Mouse (Mus musculus) heart, postnatal 10 days (tissue): ENCODE measurements around the gene Cdc42. TPM values are rescaled to one million over a fixed set of nuclear protein-coding genes. Genes with fewer than 3 reads are reported as not detected.
A peak's percentile ranks its signal among the peaks of the same experiment; 100 is the strongest.

Source experiments
- DNase-seq, 2 experiments: peaks; one replicate each; pipeline ENCODE4 v3.0.0; 2021
- intact Hi-C: fragments of 180-260 bp; cut with DNase I; formaldehyde crosslinking; loops from one replicate; pipeline ENCODE4 v1.15.1; 2025
- total RNA-seq, 2 experiments: library from RNA; stranded (reverse); gene quantifications; 2 replicates each; pipeline ENCODE4 v1.2.3; 2021

The Cdc42 gene
- total RNA-seq, 2 experiments from 2014 or later = 245 to 270 TPM

DNA sequence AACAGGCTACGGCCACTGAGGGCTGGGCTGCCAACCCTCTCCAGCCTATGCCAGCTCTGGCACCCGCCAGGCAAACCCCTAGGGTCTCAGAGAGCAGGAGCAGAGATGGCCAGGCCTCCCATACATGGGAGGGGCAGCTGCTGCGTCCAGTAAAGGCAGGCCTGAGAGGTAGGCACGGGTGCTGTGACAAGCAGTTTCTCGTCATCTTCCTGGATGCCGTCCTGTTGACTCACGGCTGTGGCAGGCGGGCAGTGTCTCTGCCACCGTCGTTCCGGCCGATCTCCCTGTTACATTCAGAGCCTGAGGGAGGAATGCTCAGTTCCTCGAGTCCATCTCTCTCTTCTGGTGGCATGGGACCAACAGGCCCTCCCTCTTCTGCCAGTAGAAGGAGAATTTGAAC is 70.3 kb downstream of the Cdc42 start:
- DNase-seq = no peak
- intact Hi-C loops = loop anchor here (2.0 to 10.0 kb wide), 2 partner anchors 122 to 382 kb away; no protein-coding TSS in a partner anchor

- intact Hi-C loops = loop anchor here (2.0 to 10.0 kb wide), 2 partner anchors 122 to 382 kb away; no protein-coding TSS in a partner anchor
- DNase-seq = no peak
These were observed 70.9 kb downstream of the Cdc42 start for GRCm38 (mm10) chr4:137286662-137286953.

- intact Hi-C loops = loop anchor here (2.0 to 10.0 kb wide), 2 partner anchors 121 to 381 kb away; no protein-coding TSS in a partner anchor
These were observed 71.5 kb downstream of the Cdc42 start for GRCm38 (mm10) chr4:137285876-137286661.

DNA sequence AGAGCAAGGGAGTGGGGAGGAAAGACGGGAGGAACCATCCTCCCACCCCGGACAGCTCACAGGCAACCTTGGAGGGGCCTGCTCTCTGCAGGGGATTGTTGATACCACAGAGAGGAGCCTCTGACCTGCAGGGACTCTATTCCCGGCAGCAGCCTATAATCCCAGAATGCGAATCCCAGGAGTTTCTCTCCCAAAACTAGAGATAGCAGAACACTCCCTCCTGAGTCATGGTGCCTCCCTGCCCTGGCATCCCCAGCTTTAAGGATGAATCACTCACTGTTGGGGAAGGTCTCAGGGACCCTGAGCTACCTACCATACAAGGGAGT is 74.2 kb downstream of the Cdc42 start:
- intact Hi-C loops = loop anchor here (2.0 to 10.0 kb wide), 2 partner anchors 207 to 379 kb away; no protein-coding TSS in a partner anchor
- no peak for DNase-seq

More at GRCm38 (mm10) chr4:137285876-137286661, 71.5 kb downstream of the Cdc42 start:
- DNase-seq = no peak

GRCm38 (mm10) chr4:137282584-137283406 is 74.7 kb downstream of the Cdc42 start:
- peak; percentile 43 to 47 for DNase-seq
- intact Hi-C loops = loop anchor here (2.0 to 10.0 kb wide), 2 partner anchors 206 to 378 kb away; no protein-coding TSS in a partner anchor

- DNase-seq = no peak
- intact Hi-C loops = loop anchor here (2.0 to 10.0 kb wide), 2 partner anchors 205 to 377 kb away; no protein-coding TSS in a partner anchor
These were observed 75.4 kb downstream of the Cdc42 start for GRCm38 (mm10) chr4:137282122-137282521.

DNA sequence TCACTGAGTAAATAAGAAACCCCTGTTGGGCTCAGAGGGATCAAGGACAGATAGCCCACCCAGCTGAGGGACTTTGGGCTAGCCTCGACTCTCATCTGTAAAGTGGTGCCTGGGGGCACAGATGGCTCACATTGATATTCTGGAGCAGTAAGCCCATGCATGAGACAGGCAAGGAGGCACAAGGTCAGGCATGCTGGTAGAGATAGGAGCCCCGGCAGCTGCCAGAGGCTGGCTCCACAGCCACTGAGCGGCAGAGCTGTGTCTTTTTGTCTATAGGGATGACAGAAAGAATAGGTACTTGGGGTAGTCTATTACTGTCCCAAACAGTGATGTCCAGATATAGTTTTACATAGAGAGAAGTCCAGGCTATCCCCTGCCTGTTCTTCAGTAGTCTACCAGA is 76.2 kb downstream of the Cdc42 start:
- intact Hi-C loops = loop anchor here (10.0 kb wide), 1 partner anchor 376 kb away; no protein-coding TSS in a partner anchor
- no peak for DNase-seq

GRCm38 (mm10) chr4:137279346-137279745 is 78.2 kb downstream of the Cdc42 start:
- no peak for DNase-seq
- intact Hi-C loops = no loop called here

DNA sequence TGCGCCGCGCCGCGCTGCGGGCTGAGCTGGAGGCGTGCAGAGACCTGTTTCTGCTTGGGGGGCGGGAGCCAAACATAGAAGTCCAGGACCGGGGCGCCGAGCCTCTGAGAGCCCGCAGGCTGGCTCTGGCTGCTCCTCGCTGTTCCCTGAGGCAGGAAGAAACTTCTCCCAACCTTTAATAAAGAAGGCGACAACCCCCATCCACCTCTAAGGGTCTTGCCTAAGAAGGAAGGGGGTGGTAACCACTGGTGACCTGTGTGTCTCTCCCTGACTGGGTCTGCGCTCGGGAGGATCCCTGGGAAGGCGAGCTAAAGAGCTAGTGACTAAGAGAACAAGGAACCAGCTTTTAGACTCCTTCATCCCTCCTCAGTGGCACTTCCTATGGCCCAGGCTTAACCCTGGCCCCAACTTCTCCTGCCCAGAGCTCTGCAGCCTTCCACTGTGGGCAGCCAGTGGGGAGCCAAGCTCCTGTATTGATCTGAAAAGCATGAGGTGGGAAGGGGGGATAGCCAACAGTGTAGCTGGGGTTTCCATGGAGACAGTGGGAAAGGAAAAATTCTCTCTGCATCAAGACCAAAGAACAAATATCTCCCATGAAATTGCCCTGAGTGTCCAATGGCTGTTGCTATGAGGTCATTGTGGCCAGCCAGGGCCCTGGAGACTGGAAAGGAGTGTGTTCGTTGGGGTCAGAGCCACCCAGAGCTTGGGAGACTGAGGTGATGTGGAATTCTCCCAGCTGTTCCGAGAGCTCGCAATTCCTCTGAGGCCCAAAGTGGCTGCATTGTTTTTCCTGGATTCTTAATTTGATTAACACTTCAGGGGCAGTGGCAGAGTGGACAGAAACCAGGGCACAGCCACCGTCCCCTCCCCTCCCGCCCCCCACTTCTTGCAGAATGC is 79.1 kb downstream of the Cdc42 start:
- intact Hi-C loops = no loop called here
- no peak for DNase-seq

DNA sequence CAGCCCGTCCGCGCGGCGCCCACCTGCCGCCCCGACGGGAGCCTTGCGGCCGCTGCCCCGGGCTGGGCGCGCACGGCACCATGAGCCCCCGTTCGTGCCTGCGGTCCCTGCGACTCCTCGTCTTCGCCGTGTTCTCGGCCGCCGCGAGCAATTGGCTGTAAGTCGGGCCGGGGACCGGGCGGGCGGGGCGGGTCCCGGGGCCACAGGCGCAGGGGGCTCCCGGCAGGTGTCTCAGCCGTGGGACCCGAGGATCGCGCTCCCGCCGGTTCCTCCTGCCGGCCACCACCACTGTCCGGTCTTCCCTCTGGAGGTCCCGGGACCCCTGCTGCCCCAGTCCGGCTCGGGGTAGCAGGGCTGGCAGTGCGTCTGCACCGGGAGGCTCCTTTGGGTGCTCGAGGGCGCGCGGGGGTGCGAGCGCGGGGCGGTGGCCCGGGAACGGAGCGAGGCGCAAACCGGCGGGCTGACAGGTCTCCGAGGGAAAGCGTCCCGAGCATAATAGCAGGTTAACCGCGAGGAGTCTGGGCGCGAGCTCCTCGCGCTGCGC is 79.8 kb downstream of the Cdc42 start:
- DNase-seq = no peak
- intact Hi-C loops = no loop called here

- DNase-seq = peak; percentile 47 to 65
- intact Hi-C loops = no loop called here
These were observed 80.4 kb downstream of the Cdc42 start, which contains the start of gene Wnt4 for GRCm38 (mm10) chr4:137277166-137277513. Gene Wnt4, plus strand, starts transcription at chr4:137277489.

GRCm38 (mm10) chr4:137276443-137277165 is 80.9 kb downstream of the Cdc42 start:
- intact Hi-C loops = no loop called here
- DNase-seq = no peak

GRCm38 (mm10) chr4:137274304-137274703 is 83.2 kb downstream of the Cdc42 start:
- intact Hi-C loops = no loop called here
- no peak for DNase-seq

DNA sequence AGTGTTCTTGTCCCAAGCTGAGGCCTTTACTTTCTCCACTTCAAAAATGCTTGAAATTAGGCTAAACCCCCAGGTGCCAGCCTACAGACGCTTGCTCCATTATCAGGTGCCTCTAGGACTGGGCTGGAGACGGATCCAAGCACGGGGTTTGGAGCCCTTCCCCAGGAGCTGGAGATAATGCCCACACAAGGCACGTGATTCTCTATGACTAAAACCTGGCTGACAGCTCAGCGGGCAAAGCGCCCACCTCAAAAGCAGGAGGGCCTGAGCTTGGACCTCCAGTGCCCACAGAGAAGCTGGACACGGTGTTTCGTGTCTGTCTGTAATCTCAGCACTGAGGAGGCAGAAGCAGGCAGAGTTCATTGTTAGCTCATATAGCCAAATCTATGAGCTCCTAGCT is 85.7 kb downstream of the Cdc42 start:
- peak; percentile 46 to 67 for DNase-seq
- intact Hi-C loops = no loop called here

Other genes with a start within 250 kb of the Cdc42 start
- gene Wnt4, start 80.2 kb downstream of the Cdc42 start, total RNA-seq = under 1 TPM; 0.48 to 0.84 TPM
- gene Cela3a, start 52.1 kb upstream of the Cdc42 start, total RNA-seq = not detected
- not detected for gene Cela3b, start 72.8 kb upstream of the Cdc42 start, total RNA-seq
- not detected for gene 1700013G24Rik, start 95.6 kb upstream of the Cdc42 start, total RNA-seq
- 100 to 1,000 TPM; 524 to 560 TPM for gene Hspg2, start 111.0 kb upstream of the Cdc42 start, total RNA-seq
- not detected for gene Ldlrad2, start 216.8 kb upstream of the Cdc42 start, total RNA-seq
- 10 to 100 TPM; 37.9 to 45.7 TPM for gene Usp48, start 236.0 kb upstream of the Cdc42 start, total RNA-seq